Mouse (Mus musculus) induced T-regulatory cell, adult 2 months (primary cell): ENCODE measurements at regions not wholly inside any gene's neighbourhood (a gene's known extent, or its start where the extent isn't known, plus 50 kb on each side); places are given as distances from the start of the nearest gene placed in this dataset.
A peak's percentile ranks its signal among the peaks of the same experiment; 100 is the strongest.

Source experiments
- DNase-seq: peaks from one replicate; pipeline ENCODE4 v3.0.0-alpha.2; 2012; ENCODE audit warnings: low read depth

DNA sequence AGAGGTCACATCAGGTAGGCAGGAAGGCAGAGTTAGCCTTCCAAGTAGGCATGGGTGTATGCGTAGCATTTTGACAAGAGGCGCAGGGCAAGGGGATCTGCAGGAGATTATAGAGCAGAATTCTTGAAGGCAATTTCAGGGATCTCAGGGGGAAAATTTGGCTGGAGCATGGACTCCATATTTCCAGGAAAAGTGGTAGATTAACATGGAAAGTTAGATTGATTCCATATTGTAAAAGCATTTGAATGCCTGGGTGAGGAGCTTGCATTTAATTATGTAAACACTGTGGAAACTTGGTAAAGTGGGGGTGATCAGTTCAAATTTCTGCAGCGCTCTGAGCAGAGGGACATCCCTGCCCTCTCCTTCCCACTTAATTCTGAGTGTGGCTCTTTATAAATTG is 146.7 kb downstream of the Pax3 start:
- DNase-seq, result no peak

DNA sequence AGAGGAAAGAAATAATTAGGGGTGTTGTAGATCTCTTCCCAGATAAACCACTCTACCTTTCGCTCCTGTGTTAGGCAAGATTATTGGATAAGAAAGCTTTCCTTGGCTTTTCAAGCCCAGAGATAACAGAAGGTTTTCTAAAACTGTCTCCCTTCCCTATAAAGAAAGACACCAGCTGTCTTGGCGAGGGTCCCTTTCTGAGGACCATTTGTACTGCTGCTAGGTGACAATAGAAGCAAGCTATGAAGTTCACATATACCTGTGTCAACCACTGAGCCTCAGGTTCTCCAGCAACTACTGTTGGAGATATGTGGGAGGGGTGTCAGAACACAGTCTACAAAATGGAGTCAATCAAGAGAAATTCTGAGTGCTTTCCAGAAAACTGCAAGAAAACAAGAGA is 164.6 kb downstream of the Pax3 start:
- DNase-seq, result no peak

- DNase-seq, result no peak
Observed at GRCm38 (mm10) chr1:78021766-78022165, 175.2 kb downstream of the Pax3 start.

DNA sequence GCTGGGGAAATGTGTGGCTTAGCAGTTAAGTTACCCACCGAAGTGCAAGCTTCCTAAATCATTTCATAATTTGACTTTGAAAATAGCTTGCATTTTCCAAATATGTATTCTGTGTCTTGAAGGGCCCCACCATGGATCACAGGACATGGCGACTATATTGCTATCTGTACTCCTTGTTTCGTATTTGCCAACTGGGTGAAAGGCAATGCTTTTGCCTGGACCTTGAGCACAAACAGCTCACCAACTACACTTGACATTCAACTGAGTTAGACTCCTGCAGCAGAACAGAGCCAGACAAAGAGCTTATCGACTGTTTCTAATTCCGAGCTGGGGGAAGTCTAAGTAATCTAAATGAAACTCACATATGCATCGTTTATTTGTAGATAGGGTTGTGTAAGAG is 175.9 kb downstream of the Pax3 start:
- DNase-seq, result no peak

DNA sequence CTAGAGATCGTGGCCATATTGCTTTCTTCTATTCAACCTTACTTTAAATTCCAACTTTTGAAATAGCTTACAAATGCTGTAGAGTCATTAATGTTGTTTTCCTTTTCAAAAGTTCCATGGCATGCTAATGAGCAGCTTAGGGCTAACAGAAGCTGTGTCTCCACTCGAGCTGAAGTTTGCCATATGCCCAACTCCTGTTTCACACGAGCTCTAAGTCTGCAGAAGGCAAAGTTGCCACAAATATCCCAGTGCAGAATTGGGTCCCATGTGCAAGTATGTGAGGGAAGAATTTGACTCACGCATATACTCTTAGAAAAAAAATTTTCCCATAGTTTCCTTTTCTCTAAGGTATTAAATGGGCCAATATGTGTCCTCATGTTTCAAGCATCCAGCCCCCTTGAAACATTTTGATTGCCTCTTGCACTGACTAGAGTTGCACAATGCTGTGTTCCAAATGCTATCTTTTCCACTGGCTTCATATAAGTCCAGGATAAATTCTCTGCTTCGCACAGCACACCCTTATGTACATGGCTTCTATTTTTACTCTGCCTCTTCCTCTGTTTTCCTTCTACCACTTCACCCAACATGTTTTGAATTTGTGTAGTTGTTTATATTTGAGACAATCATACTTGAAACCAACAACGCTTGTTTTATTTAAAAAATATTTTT is 178.9 kb downstream of the Pax3 start:
- DNase-seq, result no peak

DNA sequence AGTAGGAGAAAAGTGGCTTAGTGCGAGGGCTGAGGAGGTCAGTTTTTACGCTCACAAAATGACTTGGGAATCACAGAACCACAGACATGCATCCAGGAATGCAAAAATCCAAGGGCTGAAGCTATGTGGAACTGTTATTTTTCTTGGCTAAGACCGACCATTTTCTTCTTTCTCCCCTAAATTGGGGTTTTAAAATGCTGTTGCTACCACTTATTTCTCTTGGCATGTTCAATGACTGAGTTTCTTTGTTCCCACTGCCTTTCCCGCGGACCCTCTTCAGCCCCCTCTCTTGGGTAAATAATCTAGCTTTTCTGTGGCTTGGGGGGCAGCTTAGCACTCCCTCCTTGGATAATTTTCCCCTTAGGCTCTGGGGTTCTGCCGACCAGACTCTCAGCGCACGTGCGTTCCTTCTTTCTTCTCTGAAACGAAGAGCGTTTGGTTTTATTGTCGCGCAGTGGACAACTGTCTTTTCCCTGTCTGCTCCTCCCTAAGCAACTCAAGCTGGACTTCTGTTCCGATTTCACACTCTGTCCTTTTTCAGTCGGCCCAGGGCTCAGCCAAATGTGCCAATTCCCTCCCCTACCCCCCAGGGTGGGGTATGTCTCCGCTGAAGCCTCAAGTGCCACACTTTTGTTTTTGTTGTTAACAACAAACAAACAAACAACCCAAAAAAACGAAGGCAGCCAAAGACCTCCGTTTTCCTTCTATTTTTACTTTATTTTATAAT is 180.2 kb downstream of the Pax3 start:
- no peak for DNase-seq

DNA sequence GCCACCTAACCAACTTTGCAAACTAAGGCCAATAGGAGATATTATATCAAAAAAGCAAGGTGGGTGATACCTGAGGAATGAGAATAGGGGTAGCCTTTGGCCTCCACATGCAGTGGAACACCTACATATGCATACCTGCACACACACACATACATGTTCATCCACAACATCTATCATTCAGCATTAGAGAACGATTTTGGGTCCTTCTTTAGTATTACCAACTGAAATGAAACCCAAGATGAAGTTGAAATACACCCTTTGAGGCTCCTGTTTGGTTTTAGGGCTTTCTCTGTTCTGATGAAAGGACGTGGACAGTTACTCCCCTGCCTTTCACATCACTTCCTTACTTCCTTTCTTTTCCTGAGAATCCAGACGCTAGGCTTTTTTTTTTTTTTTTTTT is 180.9 kb downstream of the Pax3 start:
- no peak for DNase-seq

DNA sequence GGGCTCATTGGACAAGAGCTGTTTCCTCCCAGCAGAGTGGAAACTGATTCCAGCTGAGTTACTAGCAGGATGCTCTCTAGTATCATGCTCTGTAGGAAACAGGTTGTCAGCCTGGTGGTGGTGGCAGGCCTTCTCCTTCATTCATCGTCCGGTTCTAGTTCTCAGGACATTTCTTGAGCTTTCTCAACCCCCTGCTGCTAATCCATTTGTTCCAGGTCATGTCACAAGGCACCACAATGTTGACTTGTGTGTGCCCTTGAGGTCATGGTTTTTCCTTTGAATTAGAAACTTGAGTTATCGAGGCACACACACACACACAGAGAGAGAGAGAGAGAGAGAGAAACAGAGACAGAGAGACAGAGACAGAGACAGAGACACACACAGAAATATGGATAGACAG is 183.5 kb downstream of the Pax3 start:
- no peak for DNase-seq

- DNase-seq, result no peak
Observed at GRCm38 (mm10) chr1:78008811-78009410, 188.0 kb downstream of the Pax3 start.

- no peak for DNase-seq
Observed at GRCm38 (mm10) chr1:78004376-78004775, 192.6 kb downstream of the Pax3 start.

DNA sequence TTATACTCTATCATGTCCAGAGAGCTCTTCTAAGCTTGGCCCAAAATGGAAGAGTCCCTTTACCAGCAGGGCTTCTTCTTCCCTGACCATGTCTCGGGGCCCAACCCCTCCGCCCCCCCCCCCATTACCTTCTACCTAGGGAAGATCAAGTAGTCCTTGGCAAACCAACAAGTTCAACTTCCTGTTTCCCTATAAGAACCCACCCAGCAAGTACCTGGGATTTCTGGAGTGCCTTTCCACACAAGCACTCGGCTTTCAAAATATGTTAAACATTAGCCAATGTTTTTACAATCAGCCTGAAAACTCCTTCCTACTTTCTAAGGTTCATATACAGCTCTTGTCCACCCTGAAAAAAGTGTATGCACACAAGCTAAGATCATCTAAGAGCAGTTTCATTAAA is 198.2 kb downstream of the Pax3 start:
- DNase-seq, result no peak

GRCm38 (mm10) chr1:77981528-77981927 is 215.4 kb downstream of the Pax3 start:
- no peak for DNase-seq

DNA sequence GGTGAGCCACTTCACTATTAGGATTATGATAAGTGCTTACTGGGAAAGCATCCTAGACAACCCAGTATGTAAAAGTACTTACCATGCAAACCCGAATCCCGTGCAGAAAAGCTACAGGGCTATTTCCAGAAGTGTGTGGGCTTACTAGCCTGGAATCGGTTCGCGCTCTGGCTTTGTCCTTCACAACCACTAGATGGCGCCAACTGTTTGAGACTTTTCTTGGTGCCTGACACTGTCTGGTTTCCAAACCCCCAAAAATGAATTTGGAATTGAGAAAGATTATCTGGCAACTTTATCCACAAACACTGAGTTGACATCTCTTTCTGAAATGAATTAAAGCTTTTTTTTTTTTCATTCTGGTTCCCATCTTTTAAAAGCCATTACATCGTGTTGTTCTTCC is 218.2 kb downstream of the Pax3 start:
- DNase-seq, result peak; percentile 59

- DNase-seq, result no peak
Observed at GRCm38 (mm10) chr1:77975941-77976340, 221.0 kb downstream of the Pax3 start.

DNA sequence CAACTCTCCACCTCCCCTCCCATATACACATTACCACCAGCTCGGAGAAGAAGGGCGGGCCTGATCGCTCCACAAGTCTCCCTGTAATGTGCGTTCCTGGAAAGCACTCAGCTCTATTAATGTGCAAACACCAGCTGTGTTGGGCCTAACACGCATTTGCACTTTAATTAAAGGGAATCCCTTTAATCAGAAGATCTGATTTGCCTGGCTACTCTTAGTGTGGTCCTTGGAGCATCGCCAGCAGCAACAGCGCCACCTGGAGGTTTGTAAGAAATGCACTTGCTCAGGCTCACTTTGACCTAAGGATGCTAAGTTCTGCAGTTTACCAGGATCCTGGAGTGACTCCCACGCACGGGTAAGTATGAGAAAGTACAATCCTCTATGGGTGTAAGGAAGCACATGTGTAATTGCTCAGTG is 224.6 kb downstream of the Pax3 start:
- DNase-seq, result peak; percentile 18

- DNase-seq, result no peak
Observed at GRCm38 (mm10) chr1:77964656-77965335, 232.1 kb downstream of the Pax3 start.

- DNase-seq, result no peak
Observed at GRCm38 (mm10) chr1:77959309-77959708, 237.6 kb downstream of the Pax3 start.

DNA sequence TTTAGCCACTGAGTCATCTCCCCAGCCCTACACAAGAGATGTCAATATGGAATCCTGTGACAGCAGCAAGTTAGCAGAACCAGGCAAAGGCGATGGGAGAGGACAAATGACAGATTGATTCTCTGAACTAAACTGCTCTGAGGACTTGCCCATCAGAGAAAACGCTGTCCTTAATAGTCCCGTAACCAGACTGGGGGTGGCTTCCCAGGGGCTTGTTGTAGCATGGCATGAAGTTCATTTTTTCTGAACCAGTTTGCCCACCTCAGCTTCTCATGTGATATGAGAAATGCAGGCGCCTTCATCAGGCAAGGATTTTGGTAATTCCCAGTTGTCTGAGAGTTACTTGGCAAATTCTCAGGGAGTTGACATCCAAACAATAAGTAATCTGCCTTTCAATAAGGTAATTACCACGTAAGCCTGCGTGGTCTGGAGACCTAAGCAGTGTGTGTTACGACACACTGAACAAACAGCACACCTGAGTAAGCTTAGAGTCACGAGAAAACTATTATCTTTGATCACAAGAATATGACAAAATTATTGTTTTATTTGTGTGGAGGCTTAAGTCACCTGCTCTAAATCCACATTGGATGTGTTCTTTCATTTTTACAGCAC is 239.7 kb downstream of the Pax3 start:
- DNase-seq, result no peak

- no peak for DNase-seq
Observed at GRCm38 (mm10) chr1:77947894-77948293, 249.0 kb downstream of the Pax3 start.

GRCm38 (mm10) chr1:77944327-77944645 is 252.6 kb downstream of the Pax3 start:
- no peak for DNase-seq

- no peak for DNase-seq
Observed at GRCm38 (mm10) chr1:77943633-77944326, 253.2 kb downstream of the Pax3 start.

GRCm38 (mm10) chr1:77943101-77943500 is 253.8 kb downstream of the Pax3 start:
- peak; percentile 43 for DNase-seq
